Mouse (Mus musculus) embryo, embryonic 10.5 days (tissue): ENCODE measurements at regions not wholly inside any gene's neighbourhood (a gene's known extent, or its start where the extent isn't known, plus 50 kb on each side); places are given as distances from the start of the nearest gene placed in this dataset.

Experiments used
- DNase-seq: peaks from one replicate; pipeline ENCODE4 v3.0.0-alpha.2; 2015; ENCODE audit warnings: low spot score

DNA sequence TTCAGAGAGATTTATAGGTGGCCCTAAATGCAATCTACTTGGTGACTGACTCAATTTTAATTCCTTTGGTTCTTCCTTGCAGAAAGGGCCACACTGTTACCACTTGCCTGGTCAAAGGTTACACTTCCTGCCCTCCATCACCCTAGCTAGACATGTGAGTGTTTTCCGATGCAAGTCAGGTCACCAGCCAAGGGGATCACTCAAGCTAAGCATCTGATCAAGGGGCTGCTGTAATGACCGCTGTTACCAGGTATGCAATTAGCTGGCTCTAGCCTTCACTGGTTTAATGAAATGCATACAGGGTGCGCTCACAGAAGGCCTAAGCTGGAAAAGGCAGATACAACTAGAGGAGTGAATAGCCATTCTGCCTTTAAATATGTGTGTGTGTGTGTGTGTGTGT, 105.1 kb downstream of the Mtx2 start:
- peak; percentile 71 for DNase-seq

DNA sequence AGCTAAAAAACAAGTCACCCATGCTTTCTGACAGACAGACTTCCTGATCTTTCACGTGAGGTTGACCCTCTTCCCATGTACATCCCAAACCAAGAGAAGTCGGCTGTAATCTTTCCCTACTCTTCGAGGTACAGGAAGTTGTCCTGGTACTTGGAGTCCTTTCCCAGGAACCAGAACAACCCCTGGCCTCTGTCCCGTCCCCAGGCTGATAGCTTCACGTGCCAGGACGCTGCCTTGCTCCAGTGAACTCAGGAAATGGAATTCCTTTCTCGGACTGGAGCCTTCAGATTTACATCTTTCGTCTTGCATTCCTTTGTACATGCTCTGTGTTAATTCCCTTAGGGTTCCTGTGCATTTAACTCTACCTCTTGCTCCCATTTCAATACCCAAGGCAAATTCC, 107.6 kb downstream of the Mtx2 start:
- DNase-seq, result peak; percentile 49

DNA sequence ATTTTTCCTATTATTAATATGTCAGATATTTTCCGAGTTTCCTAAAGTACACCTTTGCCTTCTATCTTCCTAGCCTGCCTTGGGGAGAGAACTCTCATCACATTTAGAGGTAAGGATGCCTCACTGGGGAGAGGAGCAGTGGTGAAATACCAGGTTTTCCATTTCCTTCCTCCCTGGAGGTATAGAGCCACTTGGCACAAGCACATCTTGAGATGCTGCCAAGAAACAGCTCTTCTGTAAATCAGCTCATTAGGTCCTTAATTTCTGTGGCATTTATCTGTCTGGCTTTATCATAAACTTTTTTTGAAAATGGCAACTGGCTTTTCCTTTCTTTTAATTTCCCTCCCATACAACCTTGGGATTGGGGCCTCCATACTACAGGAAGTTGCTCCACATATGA, 108.2 kb downstream of the Mtx2 start:
- DNase-seq, result no peak

DNA sequence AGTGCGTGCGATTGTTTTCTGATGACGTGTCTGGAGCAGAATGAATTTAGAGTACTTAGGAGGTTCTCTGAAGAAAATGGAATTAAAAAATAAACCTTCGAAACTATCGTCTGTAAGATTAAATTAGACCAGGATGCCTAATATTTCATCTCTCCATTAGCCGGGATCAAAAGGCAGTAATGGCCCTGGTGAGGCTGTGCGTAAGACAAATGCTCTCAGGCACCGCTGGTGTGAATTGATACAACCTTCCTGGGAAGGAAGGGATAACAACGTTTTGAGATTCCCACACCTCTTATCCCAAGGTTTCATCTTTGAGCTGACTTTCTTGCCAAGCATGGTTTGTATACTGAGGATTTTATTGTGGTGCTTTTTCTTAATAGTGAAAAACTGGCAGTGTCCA, 113.1 kb downstream of the Mtx2 start:
- DNase-seq, result no peak

DNA sequence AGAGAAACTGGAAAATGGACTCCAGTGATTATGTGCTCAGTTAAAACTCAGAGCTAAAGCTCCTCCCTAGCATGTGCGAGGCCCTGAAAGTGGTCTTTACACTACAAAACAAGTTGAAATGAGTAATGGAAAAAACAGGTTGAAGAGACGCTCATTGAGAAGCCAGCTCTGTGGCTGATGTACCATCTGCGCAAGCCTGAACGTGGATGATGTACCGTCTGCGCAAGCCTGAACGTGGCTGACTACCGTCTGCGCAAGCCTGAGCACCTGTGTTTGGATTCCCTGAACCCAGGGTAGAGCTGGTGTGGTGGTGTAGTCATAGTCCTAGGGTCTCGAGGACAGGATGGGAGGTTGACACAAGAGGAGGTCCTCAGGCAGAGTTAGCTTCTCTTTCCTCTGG, 116.4 kb downstream of the Mtx2 start:
- DNase-seq, result no peak

DNA sequence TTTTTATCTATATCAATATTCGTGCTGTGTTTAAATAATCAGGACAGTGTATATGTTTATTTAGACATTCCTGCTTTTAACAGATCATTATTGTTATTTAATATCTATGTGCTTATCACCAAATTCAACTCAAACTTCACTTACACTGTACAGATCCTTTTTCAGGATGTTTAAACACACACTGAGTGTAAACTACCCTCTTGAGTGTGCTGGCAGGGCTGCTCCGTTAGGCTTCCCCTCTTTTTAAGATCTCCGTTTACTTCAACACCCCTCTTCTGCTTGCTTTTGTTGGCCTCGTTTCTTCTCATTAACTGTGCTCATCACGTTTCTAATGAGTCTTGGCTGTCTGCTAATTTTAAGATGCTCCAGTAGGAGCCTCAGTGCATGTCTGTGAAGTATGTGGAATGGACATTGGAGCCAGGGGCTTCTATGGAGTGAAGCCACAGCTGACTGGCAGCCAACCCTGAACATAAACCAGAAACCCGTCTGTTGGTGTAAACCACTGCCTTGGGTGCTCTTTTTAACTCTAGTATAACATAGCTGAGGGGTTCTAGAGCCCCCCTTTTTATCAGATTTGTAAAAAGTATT, 117.1 kb downstream of the Mtx2 start:
- DNase-seq, result no peak

DNA sequence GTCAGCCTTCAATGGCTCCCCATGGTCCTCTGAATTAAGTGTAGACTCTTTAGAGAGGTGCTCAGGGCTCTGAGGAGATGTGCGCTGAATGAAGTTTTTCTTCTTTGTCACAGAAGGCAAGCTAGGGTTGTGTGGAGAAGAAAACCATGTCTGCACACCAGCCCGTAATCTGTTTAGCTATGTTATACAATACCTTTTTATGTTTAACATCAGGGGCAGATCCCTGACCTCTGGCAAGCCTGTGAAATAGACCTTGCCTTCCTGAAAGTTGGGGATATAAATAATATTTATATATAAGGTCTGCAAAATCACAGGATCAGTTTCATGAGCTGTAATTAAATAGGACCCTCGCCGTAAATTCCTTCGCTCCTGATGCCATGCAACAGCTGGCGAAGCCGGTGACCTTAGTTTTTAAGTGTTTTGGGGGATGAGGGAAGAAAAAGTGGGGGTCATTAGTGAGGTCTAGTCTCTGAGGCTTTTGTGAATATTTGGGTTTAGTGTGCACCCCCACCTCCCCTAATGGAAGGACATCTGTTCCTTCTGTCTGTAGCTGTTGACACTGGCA, 119.7 kb downstream of the Mtx2 start:
- DNase-seq, result peak; percentile 26

DNA sequence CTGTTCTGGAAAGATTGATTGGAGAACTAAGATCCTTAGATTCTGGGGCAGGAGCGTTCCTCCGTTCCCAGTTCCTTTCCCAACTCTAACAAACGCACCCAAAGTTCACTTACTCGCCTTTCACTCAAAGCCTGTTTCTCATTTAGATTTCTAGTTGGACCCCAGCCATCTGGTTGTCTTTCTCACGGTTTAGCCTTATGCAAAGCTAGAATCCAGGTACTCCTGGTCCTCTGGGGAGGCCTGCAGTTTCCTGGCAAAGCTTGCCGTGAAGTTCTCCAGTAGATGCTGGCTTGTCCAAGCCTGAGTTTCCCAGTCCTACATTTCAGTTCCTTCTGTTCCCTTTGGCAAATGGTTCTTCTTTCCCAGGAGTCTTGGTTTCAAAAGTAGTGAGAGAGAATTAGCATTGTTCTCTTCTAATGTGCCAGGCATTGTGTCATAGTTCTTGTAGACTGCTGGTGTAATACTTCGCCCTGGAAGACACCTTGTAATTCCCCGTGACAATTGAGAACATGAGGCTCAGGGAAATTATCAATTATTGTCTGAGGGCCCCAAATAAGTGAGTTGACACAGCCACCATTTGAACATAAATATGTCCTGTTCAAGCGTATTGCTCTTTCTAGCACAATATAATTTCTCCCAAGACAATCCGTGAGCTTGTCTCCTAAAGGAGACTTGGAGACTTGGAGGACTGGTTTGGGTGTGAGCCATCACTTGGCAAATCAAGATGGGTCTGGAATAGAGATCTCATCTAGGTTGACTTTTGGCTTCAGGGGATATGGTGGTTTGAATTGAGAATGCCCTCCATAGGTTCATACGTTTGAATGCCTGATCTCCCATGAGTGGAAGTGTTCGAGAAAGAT, 126.0 kb downstream of the Mtx2 start:
- DNase-seq, result no peak

DNA sequence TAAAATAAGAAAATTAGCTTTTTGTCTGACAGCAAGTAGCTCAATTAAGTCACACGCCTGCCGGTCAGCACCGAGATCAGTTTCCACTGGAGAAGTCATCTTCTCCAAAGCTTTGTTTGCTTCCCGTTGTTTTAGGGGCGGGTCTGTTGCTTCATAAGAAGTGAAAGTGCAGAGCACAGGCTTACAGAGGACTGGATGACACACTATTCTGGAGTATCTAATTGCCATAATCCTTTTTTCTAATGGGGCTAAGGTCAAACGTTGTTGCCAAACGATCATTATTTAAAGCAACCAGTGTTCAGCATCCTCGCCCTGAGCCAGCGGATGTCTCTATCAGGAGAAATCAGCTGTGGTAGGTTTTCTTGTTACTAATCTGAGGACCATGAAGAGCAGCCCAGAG, 128.5 kb downstream of the Mtx2 start:
- DNase-seq, result no peak

DNA sequence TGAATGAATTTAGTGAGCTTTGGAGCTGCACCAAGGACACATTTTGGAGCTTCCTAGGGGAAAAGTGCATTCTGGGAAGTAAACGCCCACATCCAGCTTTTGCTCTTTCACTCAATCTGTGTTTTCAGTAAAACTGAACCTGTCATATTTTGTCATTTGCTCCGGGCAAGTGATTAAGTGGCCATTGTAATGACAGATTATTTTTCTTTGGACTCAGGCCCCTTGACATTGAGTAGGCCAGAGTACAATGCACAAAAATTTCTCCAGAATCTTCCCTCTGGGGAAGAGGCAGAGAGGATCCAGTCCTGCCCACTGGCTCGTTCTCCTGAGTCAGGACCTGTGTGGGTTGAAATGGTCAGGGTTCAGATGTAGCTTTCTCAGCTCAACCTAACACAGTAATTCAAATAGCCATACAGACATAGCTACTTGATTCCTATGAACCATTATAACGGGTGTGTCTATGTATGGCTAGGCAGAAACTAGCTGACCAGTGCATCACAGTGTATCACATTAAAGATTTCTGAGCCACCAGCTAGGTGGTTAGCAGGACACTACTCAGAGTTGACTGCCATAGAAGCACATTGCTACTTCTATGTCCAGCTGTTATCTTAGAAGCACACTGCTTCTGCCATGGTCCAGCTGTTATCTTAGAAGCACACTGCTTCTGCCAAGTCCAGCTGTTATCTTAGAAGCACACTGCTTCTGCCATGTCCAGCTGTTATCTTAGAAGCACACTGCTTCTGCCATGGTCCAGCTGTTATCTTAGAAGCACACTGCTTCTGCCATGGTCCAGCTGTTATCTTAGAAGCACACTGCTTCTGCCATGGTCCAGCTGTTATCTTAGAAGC, 129.9 kb downstream of the Mtx2 start:
- DNase-seq, result no peak

DNA sequence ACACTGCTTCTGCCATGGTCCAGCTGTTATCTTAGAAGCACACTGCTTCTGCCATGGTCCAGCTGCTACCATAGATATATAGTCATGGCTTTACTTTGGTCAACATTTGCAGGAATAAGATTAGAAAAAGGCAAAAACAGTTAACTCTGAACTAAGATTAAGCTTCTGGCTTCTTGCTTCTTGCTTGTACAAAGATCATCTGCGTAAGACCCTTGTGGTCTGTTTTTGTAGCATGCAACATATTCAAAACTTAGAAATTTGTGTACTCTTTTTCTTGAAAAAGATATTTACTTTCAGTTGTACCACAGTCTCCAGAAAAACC, 130.5 kb downstream of the Mtx2 start:
- DNase-seq, result no peak

DNA sequence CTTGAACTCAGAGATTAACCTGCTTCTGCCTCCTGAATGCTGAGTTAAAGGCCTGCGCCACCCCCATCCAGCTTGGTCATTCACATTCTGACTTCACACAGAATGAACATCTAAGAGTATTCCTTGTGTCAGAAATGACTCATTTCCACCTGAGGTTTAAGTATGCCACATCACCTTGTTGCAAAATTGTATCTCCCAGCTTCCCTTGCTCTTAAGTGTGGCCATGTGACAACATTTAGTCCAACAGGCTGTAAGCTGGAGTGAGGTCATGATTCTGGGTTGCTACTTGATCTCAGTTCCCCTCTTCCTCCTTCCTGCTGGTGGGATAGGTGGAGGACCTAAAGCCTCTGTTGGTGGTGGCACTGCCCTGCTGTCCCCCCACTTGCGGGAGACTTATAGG, 131.0 kb downstream of the Mtx2 start:
- DNase-seq, result no peak

DNA sequence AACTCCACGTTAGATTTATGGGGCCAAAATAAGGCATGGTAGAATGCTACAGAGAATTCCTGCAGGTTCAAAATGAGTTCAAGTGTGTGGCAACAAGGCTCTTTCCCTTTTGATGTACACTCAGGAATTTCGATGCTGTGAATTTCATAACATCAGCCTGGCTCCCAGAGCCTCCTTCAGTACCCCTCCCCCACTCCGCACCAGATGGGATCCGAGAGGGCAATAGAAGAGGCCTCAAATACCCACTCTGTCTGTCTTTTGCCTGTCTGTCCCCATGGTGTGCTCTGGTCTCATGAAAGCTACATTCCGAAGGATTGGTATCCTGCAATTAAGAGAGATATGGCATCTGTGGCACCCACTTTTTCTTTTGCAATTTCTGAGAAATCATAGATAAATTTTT, 134.3 kb downstream of the Mtx2 start:
- DNase-seq, result peak; percentile 61

DNA sequence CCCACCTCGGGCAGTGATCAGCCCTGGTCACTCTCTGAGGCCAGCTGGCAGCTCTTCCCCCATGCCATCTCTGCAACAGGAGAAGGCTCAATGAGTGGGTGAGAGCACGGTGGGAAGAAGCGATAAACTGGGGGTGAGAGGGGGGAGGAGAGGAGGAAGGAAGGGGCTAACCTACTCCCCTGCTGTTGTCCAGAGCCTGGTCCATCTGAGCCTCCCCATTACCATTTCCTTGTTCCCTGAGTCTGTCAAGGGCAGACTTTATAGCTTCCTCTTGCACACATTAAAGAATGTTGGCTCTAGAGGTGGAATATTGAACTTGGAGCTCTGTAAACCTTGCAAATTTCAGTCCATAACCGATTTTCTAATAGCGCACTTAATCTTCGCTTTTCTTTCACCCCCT, 136.8 kb downstream of the Mtx2 start:
- no peak for DNase-seq

DNA sequence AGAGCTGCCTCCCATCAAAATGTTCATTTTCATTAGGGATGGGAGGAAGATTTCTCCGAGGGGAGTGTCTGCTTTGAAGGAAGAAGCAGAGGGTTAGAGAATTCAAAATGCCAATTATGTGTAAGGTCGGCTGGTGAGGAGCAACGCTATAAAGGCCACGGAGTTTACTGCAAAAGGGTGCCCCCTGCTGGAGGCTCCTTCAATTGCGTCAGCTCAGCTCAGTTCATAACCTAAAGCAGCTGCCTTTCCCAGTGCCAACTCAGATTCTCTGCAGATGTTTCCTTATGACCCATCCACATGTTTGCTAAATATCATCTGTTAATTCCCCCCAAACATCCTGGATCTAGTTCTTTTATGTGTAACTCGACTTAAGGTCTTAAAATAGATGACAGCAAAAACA, 138.8 kb downstream of the Mtx2 start:
- DNase-seq, result peak; percentile 96

DNA sequence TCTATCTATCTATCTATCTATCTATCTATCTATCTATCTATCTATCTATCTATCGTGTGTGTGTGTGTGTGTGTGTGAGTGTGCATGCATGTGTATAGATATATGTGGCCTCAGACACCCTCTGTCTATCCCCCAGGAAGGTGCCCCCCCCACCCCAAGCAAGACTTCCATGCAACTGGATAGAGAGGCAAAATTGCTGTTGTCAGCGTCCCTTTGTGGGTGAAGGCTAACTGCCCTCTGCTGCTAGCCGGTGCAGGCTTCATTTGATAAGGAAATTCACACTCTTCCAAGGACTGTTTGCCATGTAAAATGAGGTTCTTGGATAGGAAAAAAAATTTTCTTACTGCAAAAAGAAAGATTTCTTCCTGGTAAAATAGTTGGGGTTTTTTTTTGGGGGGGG, 139.4 kb downstream of the Mtx2 start:
- no peak for DNase-seq

DNA sequence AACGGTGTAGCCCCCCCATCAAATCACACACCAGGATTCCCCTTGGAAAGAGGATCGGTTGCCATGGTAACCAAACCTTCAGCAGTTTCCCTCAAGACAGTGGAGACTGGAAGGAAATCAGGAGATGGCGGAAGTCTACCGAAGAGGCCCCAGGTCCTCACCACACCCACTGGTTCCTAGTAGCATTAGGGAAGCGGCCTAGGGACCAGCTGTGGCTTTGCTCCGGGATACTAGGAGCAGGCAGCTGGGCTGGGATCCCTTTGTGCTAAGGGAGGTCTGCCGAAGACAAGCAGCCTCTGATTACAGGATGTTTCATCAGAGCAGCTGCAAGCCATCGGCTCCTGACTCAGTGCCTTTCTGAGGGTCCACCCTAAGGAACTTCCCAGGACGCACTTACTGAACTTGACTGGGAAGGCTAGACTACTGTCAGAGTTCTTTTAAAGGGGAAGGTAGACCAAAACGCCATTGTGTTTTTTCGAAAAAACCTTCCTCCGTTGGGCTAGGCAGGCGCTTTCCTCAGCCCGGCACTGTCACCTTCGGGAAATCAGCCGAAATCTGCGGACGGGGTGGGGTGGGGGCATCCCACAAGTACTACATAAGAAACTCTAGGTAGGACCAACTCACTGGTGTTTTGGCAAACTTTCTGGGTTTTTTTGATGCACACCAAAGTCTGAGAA, 139.9 kb downstream of the Mtx2 start:
- DNase-seq, result peak; percentile 72

DNA sequence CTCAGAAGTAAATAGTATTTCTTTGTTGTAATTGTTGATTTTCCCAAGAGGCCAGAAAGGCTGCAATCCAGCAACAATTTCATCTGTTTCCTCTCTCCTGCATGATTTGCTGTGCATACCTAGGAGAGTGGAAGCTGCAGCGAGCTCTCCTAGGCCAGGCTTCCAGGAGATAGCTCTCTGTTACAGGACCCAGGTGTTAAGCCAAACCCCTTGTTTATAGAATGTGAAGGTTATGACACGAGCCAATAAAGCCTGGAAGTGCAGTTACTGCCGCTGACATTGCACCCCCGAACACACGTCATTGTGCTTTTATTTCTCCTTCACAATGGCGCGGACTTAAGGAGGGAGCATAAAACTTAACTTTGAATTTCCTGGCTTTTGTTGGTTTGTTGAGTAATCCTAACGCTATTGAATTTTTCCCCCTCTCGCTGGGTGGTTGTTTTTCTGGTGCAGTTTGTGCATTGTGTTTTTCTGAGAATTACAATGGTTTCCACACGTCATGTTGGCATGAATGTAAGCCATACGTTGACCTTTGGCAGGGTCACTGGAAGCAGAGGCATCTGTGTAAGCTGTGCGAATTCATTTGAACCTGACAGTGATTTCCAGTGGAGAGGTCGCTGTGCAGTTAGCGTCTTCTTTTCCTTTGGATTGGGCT, 145.1 kb downstream of the Mtx2 start:
- DNase-seq, result peak; percentile 74

DNA sequence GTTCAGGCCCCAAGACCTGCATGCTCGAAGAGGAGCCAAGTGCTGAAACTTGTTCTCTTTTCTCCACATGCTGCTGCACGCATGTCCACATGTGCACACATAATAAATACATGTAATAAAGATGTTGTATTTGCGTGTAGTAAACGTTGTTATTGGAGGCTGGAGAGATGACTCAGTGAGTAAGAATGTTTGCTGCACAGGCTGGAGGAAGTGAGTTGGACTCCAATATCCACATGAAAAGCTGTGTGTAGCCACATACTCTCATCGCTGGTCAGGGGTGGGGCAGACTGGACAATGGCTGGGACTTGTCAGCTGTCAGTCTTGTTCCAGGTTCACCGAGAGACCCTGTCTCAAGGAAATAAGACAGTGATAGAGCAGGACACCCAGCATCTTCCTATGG, 147.8 kb downstream of the Mtx2 start:
- no peak for DNase-seq

DNA sequence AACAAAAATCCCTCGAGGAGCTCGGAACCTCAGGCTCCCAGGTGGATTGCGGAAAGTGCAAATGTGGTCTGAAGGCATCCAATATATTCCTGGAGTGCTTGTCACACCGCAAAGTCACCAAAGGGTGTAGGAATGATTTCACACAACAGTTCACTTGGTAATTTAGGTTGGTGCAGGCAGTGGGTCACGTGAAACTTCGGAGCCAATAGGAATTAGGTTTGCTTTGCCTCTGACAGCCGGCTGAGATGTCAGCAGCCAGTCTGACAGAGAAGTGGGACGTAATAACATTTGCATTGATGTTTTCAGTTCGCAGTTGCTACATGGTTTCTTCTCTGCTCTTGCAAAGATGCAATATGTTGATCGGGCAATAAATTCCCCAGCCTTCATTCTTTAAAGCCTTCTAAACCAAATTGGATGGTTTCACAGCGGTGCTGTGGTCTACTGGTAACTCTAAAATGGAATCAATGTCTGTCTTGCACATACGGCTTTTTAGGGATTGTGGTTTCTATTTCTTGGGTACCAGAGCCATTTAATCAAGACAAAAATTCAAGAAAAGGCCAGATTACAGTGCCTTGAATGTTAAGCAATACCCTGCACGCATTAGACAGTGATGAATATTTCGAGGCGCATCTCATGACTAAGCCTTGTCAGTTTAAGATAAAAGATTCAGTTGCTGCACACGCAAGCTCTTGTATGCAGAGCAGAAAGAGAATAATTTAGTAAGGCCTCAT, 149.2 kb downstream of the Mtx2 start:
- peak; percentile 22 for DNase-seq

DNA sequence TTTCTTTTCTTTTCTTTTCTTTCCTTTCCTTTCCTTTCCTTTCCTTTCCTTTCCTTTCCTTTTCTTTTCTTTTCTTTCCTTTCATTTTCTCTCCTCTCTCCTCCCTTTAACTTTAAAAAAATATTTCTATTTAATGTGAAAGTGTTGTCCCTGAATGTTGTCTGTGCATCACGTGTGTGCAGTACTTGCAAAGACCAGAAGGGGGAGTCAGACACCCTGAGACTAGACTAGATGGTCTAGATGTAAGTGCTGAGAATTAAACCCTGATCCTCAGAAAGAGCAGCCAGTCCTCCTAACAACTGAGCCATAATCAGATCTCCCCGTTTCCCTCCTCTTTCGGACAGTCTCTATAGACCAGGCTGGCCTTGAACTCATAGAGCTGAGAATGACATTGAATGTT, 151.7 kb downstream of the Mtx2 start:
- DNase-seq, result no peak
